Mouse (Mus musculus) G1E (cell line): ENCODE results near the gene Nat8f3. TPM values are rescaled to one million over a fixed set of nuclear protein-coding genes. Genes with fewer than 3 reads are reported as not detected.
"Not testable (repeated sequence)": the region's sequence is repeated elsewhere in the genome, so short reads cannot be mapped to it uniquely, and the experiment has no call there.

Source experiments
- ATAC-seq: 2 replicates; pipeline ENCODE4 v1.8.0; 2016; ENCODE audit warnings: mild to moderate bottlenecking; ENCODE audit not compliant: insufficient number of reproducible peaks, poor library complexity, low FRiP score, severe bottlenecking; ENCODE audit errors: extremely low read depth
- DNase-seq: peaks from one replicate; pipeline ENCODE4 v3.0.0; 2012; ENCODE audit warnings: low spot score
- H3K27me3 ChIP-seq: 2 replicates; pipeline ENCODE4 v1.6.1; 2012; ENCODE audit warnings: mild to moderate bottlenecking, low read length, inconsistent platforms; ENCODE audit not compliant: insufficient read depth
- H3K36me3 ChIP-seq: replicated peaks from 2 replicates; pipeline ENCODE3; 2012; ENCODE audit warnings: mild to moderate bottlenecking, inconsistent platforms
- H3K4me1 ChIP-seq: 2 replicates; pipeline ENCODE4 v1.6.1; 2012; ENCODE audit warnings: low read depth, low read length, inconsistent platforms, mixed read lengths; ENCODE audit not compliant: insufficient read depth
- H3K4me3 ChIP-seq: 2 replicates; pipeline ENCODE4 v1.5.1; 2012; ENCODE audit warnings: low read depth, mild to moderate bottlenecking, inconsistent platforms, low read length, moderate library complexity, mixed read lengths
- H3K9me3 ChIP-seq: replicated peaks from 2 replicates; pipeline ENCODE4 v1.6.1; 2012; ENCODE audit warnings: inconsistent platforms
- polyA plus RNA-seq: library from polyadenylated mRNA; stranded (reverse); fragments of >175 nt; gene quantifications from 2 replicates; pipeline ENCODE4 v1.2.3, GENCODE M21; 2012
- total RNA-seq, 2 experiments: library from RNA; stranded (forward) in 1 of 2; stranded (reverse) in 1 of 2; fragments of 200-1000 nt in 1 of 2; fragments of >200 nt in 1 of 2; fragmentation: Nextera tagmentation in 1 of 2; gene quantifications; 2 replicates each; pipeline ENCODE4 v1.2.3; 2014 to 2017

Gene Nat8f3
- total and polyA plus RNA-seq, 3 experiments, result 0.22 TPM; not detected in 2

- not testable (repeated sequence) for H3K4me1 ChIP-seq, H3K27me3 ChIP-seq, H3K9me3 ChIP-seq, ATAC-seq, DNase-seq, H3K36me3 ChIP-seq, H3K4me3 ChIP-seq
Measured at GRCm38 (mm10) chr6:85709607-85710006, 55.9 kb downstream of the Nat8f3 start.

DNA sequence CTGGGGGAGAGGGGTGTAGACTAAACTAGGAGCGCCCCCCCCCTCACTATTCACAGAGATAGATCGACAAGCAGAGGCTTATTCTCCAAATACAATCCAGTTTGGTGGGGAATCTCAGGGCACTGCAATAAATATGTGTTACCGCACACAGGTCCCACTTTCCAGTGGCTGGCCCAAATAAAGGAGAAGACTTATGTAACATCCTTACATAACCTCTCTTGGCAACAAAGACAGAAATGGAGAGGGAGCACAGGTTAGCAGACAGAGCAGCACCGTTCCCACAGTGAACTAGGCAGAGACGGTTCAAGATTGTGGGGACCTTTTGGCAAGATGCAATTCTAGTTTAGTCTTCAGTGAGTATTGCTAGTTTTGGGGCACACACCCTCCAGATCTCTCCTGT is 56.3 kb downstream of the Nat8f3 start:
- H3K4me3 ChIP-seq, H3K9me3 ChIP-seq, H3K36me3 ChIP-seq, ATAC-seq, DNase-seq, H3K4me1 ChIP-seq, H3K27me3 ChIP-seq: not testable (repeated sequence)

DNA sequence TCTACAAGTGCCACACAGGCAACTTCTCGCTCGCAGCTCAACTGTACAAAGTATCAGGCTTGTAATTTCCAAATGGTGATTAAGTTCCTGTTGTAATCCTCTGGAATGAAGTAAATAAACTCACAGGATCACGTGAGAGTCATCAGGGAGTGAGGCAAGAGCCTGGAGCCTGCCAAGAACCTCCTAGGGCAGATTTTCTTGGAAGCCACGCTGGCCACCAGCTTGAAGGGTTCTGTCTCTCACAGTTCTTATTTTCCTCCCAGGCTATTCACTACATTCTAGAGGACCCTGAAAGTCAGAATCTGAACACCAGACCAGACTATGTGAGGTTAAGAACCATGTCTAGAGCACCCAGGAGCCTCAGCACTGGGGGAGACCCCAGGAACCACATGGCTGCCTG is 63.6 kb downstream of the Nat8f3 start:
- H3K9me3 ChIP-seq, H3K4me1 ChIP-seq, H3K4me3 ChIP-seq, H3K27me3 ChIP-seq, ATAC-seq, DNase-seq, H3K36me3 ChIP-seq: not testable (repeated sequence)

Other genes with a start within 250 kb of the Nat8f3 start
- 39.3 and 41.7 TPM in 2 replicates for gene Alms1, start 178.2 kb downstream of the Nat8f3 start, total RNA-seq (2014; fragmentation: Nextera tagmentation)
- 16.0 and 19.7 TPM in 2 replicates for gene Alms1, start 178.2 kb downstream of the Nat8f3 start, total RNA-seq (2017)
- gene Alms1, start 178.2 kb downstream of the Nat8f3 start, polyA plus RNA-seq, result 1.3 and 1.6 TPM in 2 replicates
- gene Nat8f7, start 52.5 kb downstream of the Nat8f3 start, total RNA-seq (2014; fragmentation: Nextera tagmentation), result not detected in 2 replicates
- not detected in 2 replicates for gene Nat8f7, start 52.5 kb downstream of the Nat8f3 start, total RNA-seq (2017)
- gene Nat8f7, start 52.5 kb downstream of the Nat8f3 start, polyA plus RNA-seq, result not detected in 2 replicates
- gene Nat8f6, start 55.2 kb upstream of the Nat8f3 start, total RNA-seq (2014; fragmentation: Nextera tagmentation), result not detected in 2 replicates
- not detected in 2 replicates for gene Nat8f6, start 55.2 kb upstream of the Nat8f3 start, total RNA-seq (2017)
- gene Nat8f6, start 55.2 kb upstream of the Nat8f3 start, polyA plus RNA-seq, result not detected in 2 replicates
- not detected in 2 replicates for gene Nat8f5, start 55.2 kb upstream of the Nat8f3 start, total RNA-seq (2014; fragmentation: Nextera tagmentation)
- gene Nat8f5, start 55.2 kb upstream of the Nat8f3 start, total RNA-seq (2017), result not detected in 2 replicates
- not detected in 2 replicates for gene Nat8f5, start 55.2 kb upstream of the Nat8f3 start, polyA plus RNA-seq
- not detected in 2 replicates for gene Nat8, start 66.3 kb upstream of the Nat8f3 start, total RNA-seq (2014; fragmentation: Nextera tagmentation)
- not detected in 2 replicates for gene Nat8, start 66.3 kb upstream of the Nat8f3 start, total RNA-seq (2017)
- gene Nat8, start 66.3 kb upstream of the Nat8f3 start, polyA plus RNA-seq, result not detected in 2 replicates
- gene Nat8f2, start 103.4 kb upstream of the Nat8f3 start, total RNA-seq (2014; fragmentation: Nextera tagmentation), result not detected in 2 replicates
- 0.06 and 0.11 TPM in 2 replicates for gene Nat8f2, start 103.4 kb upstream of the Nat8f3 start, total RNA-seq (2017)
- not detected in 2 replicates for gene Nat8f2, start 103.4 kb upstream of the Nat8f3 start, polyA plus RNA-seq
- 1.4 and 1.7 TPM in 2 replicates for gene Nat8f4, start 139.1 kb upstream of the Nat8f3 start, total RNA-seq (2014; fragmentation: Nextera tagmentation)
- 3.1 and 3.6 TPM in 2 replicates for gene Nat8f4, start 139.1 kb upstream of the Nat8f3 start, total RNA-seq (2017)
- 0.11 and 0.14 TPM in 2 replicates for gene Nat8f4, start 139.1 kb upstream of the Nat8f3 start, polyA plus RNA-seq
- gene Tprkb, start 146.1 kb upstream of the Nat8f3 start, total RNA-seq (2014; fragmentation: Nextera tagmentation), result 68.6 and 70.6 TPM in 2 replicates
- 74.9 and 80.9 TPM in 2 replicates for gene Tprkb, start 146.1 kb upstream of the Nat8f3 start, total RNA-seq (2017)
- gene Tprkb, start 146.1 kb upstream of the Nat8f3 start, polyA plus RNA-seq, result 6.3 TPM in 2 replicates
- gene Nat8f1, start 149.9 kb upstream of the Nat8f3 start, total RNA-seq (2014; fragmentation: Nextera tagmentation), result 11.2 TPM in 2 replicates
- gene Nat8f1, start 149.9 kb upstream of the Nat8f3 start, total RNA-seq (2017), result 4.8 and 6.4 TPM in 2 replicates
- gene Nat8f1, start 149.9 kb upstream of the Nat8f3 start, polyA plus RNA-seq, result 1.3 and 1.9 TPM in 2 replicates
- gene Dusp11, start 195.9 kb upstream of the Nat8f3 start, total RNA-seq (2014; fragmentation: Nextera tagmentation), result 222 and 254 TPM in 2 replicates
- 67.6 and 82.0 TPM in 2 replicates for gene Dusp11, start 195.9 kb upstream of the Nat8f3 start, total RNA-seq (2017)
- 44.4 and 59.6 TPM in 2 replicates for gene Dusp11, start 195.9 kb upstream of the Nat8f3 start, polyA plus RNA-seq